ENCODE assay signal across 9 mouse cellular contexts in genomic region chr11:17181807-17182206, GRCm38 (mm10). TPM values are rescaled to one million over a fixed set of nuclear protein-coding genes. Genes with fewer than 3 reads are reported as not detected.
DNase-seq lines count a peak whose midpoint lies in the region; ATAC-seq and TF ChIP-seq lines count a peak whose summit lies in the region.
"Had no signal": no experiment of that assay in that cellular context is flagged by ENCODE, and none has a peak within 500 bp of the region (broad histone marks: within the 10 kb centered on the region; RNA-seq: fewer than 3 reads in every experiment).

Gene Wdr92 (plus strand): TSS chr11:17182107.

- peaks cover 4% of the 10 kb centered on the region; the same call in 1 of the 2 replicates for H3K36me3 ChIP-seq in lung, embryonic 14.5 days (ENCODE audit: insufficient read depth)
- H3K36me3 ChIP-seq in embryonic facial prominence, embryonic 12.5 days, result 0 out of 2 replicates have a peak, but pooled peaks cover 2% of the 10 kb centered on the region
- no peaks in the 10 kb centered on the region for H3K36me3 ChIP-seq in hindbrain, postnatal 0 days (ENCODE audit: insufficient read depth, low read length)
- H3K36me3 ChIP-seq in neural tube, embryonic 14.5 days (ENCODE audit: control insufficient read depth, insufficient read depth, low read length), result no peaks in the 10 kb centered on the region

- no peak for DNase-seq in lung, embryonic 14.5 days
- DNase-seq in lung, postnatal 10 days, result no peak
- peak; percentile 6 for DNase-seq in hindbrain, postnatal 0 days (ENCODE audit: low spot score)
- no peak for DNase-seq in layer of hippocampus, postnatal 36 days
- no peak for DNase-seq in thymus, adult 18-20 months
- no peak for DNase-seq in retina, postnatal 1 day
- DNase-seq: lung, postnatal 36 days had no signal

- no peak within 1 kb of the TSS for H3K4me2 ChIP-seq in lung, embryonic 14.5 days
- no peak within 1 kb of the TSS for H3K4me2 ChIP-seq in embryonic facial prominence, embryonic 12.5 days (replicated peaks)
- no peak within 1 kb of the TSS for H3K4me2 ChIP-seq in hindbrain, postnatal 0 days (ENCODE audit: low read depth, low read length)
- H3K4me2 ChIP-seq in neural tube, embryonic 14.5 days (ENCODE audit: low read depth, low read length), result no peak within 1 kb of the TSS

- WGBS in lung, embryonic 14.5 days, result 63% methylated on average over 3 of the region's 3 CpGs
- 68% methylated on average over 3 of the region's 3 CpGs for WGBS in embryonic facial prominence, embryonic 12.5 days
- 64% methylated on average over 3 of the region's 3 CpGs for WGBS in hindbrain, postnatal 0 days
- 68% methylated on average over 3 of the region's 3 CpGs for WGBS in neural tube, embryonic 14.5 days

- H3K4me1 ChIP-seq in lung, embryonic 14.5 days (ENCODE audit: insufficient read depth), result no peaks in the 10 kb centered on the region
- H3K4me1 ChIP-seq in embryonic facial prominence, embryonic 12.5 days, result no peaks in the 10 kb centered on the region
- H3K4me1 ChIP-seq in hindbrain, postnatal 0 days (ENCODE audit: insufficient read depth, low read length), result no peaks in the 10 kb centered on the region
- H3K4me1 ChIP-seq in neural tube, embryonic 14.5 days (ENCODE audit: control insufficient read depth, insufficient read depth, low read length), result no peaks in the 10 kb centered on the region

- TF ChIP-seq CTCF in lung, embryonic 14.5 days (IDR thresholded peaks at IDR 0.05; ENCODE audit: low read depth), result no peak
- no peak for TF ChIP-seq CTCF in hindbrain, postnatal 0 days (IDR thresholded peaks at IDR 0.05; ENCODE audit: low read depth)

- no peak within 1 kb of the TSS for H3K27ac ChIP-seq in lung, embryonic 14.5 days (ENCODE audit: low read depth)
- H3K27ac ChIP-seq in embryonic facial prominence, embryonic 12.5 days, result no peak within 1 kb of the TSS
- no peak within 1 kb of the TSS for H3K27ac ChIP-seq in hindbrain, postnatal 0 days
- H3K27ac ChIP-seq in neural tube, embryonic 14.5 days (ENCODE audit: low read depth, low read length), result no peak within 1 kb of the TSS

- no peak within 1 kb of the TSS for H3K9ac ChIP-seq in lung, embryonic 14.5 days
- no peak within 1 kb of the TSS for H3K9ac ChIP-seq in embryonic facial prominence, embryonic 12.5 days
- H3K9ac ChIP-seq in hindbrain, postnatal 0 days (replicated peaks; ENCODE audit: low read length), result no peak within 1 kb of the TSS
- no peak within 1 kb of the TSS for H3K9ac ChIP-seq in neural tube, embryonic 14.5 days (replicated peaks; ENCODE audit: low read depth, low read length)

- no peaks in the 10 kb centered on the region for H3K27me3 ChIP-seq in lung, embryonic 14.5 days (ENCODE audit: insufficient read depth, low read length)
- H3K27me3 ChIP-seq in embryonic facial prominence, embryonic 12.5 days, result no peaks in the 10 kb centered on the region
- no peaks in the 10 kb centered on the region for H3K27me3 ChIP-seq in hindbrain, postnatal 0 days (ENCODE audit: insufficient read depth, low read length)
- no peaks in the 10 kb centered on the region for H3K27me3 ChIP-seq in neural tube, embryonic 14.5 days (ENCODE audit: control insufficient read depth, insufficient read depth, low read length)

- no peaks in the 10 kb centered on the region for H3K9me3 ChIP-seq in lung, embryonic 14.5 days (ENCODE audit: low read depth, low read length)
- H3K9me3 ChIP-seq in embryonic facial prominence, embryonic 12.5 days, result no peaks in the 10 kb centered on the region
- H3K9me3 ChIP-seq in hindbrain, postnatal 0 days (ENCODE audit: low read length), result no peaks in the 10 kb centered on the region
- H3K9me3 ChIP-seq in neural tube, embryonic 14.5 days (ENCODE audit: control insufficient read depth, low read length), result no peaks in the 10 kb centered on the region

- ATAC-seq in lung, embryonic 14.5 days (ENCODE audit: insufficient read depth), result no peak
- ATAC-seq in embryonic facial prominence, embryonic 12.5 days (ENCODE audit: insufficient number of reproducible peaks, insufficient read depth, low FRiP score, low TSS enrichment), result no peak
- no peak for ATAC-seq in hindbrain, postnatal 0 days
- ATAC-seq in neural tube, embryonic 14.5 days (ENCODE audit: low read depth), result no peak

- no peak within 1 kb of the TSS for H3K4me3 ChIP-seq in lung, embryonic 14.5 days (ENCODE audit: low read depth, low read length)
- H3K4me3 ChIP-seq in embryonic facial prominence, embryonic 12.5 days, result no peak within 1 kb of the TSS
- no peak within 1 kb of the TSS for H3K4me3 ChIP-seq in hindbrain, postnatal 0 days (ENCODE audit: low read length)
- H3K4me3 ChIP-seq in neural tube, embryonic 14.5 days (ENCODE audit: low read depth, low read length), result no peak within 1 kb of the TSS

RNA-seq across cellular contexts. Expression of gene Wdr92, which starts in this region (rescaled TPM):
- polyA plus RNA-seq in lung, embryonic 14.5 days (2014; fragmentation: Nextera tagmentation; extraction: Ambion mirVana), result 23.4 and 24.8 TPM in 2 replicates
- 26.4 and 28.9 TPM in 2 replicates for polyA plus RNA-seq in embryonic facial prominence, embryonic 12.5 days (2016; fragmentation: Nextera tagmentation; extraction: Ambion mirVana)
- total RNA-seq in hindbrain, postnatal 0 days (2014; rRNA removed), result 10.7 and 11.6 TPM in 2 replicates
- 11.4 and 13.1 TPM in 2 replicates for polyA plus RNA-seq in hindbrain, postnatal 0 days (2015; fragmentation: Nextera tagmentation; extraction: Ambion mirVana)
- polyA plus RNA-seq in neural tube, embryonic 14.5 days (2014; fragmentation: Nextera tagmentation; extraction: Ambion mirVana), result 18.4 and 20.4 TPM in 2 replicates
- total RNA-seq in layer of hippocampus, postnatal 36 days (2021), result 10 to 100 TPM in 1 of 2 experiments, 1 to 10 TPM in 1; 9.0 to 11.4 TPM
